Mouse (Mus musculus) midbrain, embryonic 12.5 days (tissue): ENCODE measurements at regions not wholly inside any gene's neighbourhood (a gene's known extent, or its start where the extent isn't known, plus 50 kb on each side); places are given as distances from the start of the nearest gene placed in this dataset.

Source experiments
- ATAC-seq: fragments of 200-750 bp; cut with Nextera tagmentation; 2 replicates; pipeline ENCODE4 v1.8.0; 2017; ENCODE audit warnings: low read depth, moderate TSS enrichment, moderate library complexity; ENCODE audit not compliant: low FRiP score
- H3K27ac ChIP-seq: fragments of 300-500 bp; sonication (generic); replicated peaks from 2 replicates; pipeline ENCODE4 v1.5.1; 2016; ENCODE audit warnings: mild to moderate bottlenecking
- H3K27me3 ChIP-seq: fragments of 300-500 bp; sonication (generic); 2 replicates; pipeline ENCODE4 v1.6.1; 2016; ENCODE audit warnings: mild to moderate bottlenecking
- H3K36me3 ChIP-seq: fragments of 300-500 bp; sonication (generic); 2 replicates; pipeline ENCODE4 v1.6.1; 2016
- H3K4me1 ChIP-seq: fragments of 300-500 bp; sonication (generic); 2 replicates; pipeline ENCODE4 v1.6.1; 2016
- H3K4me2 ChIP-seq: fragments of 300-500 bp; sonication (generic); replicated peaks from 2 replicates; pipeline ENCODE4 v1.6.1; 2016; ENCODE audit warnings: mild to moderate bottlenecking, moderate library complexity
- H3K4me3 ChIP-seq: fragments of 300-500 bp; sonication (generic); 2 replicates; pipeline ENCODE4 v1.5.1; 2016; ENCODE audit warnings: mild to moderate bottlenecking
- H3K9ac ChIP-seq: fragments of 300-500 bp; sonication (generic); replicated peaks from 2 replicates; pipeline ENCODE4 v1.6.1; 2016; ENCODE audit warnings: mild to moderate bottlenecking, moderate library complexity
- H3K9me3 ChIP-seq: fragments of 300-500 bp; sonication (generic); 2 replicates; pipeline ENCODE4 v1.6.1; 2016; ENCODE audit warnings: mild to moderate bottlenecking
- WGBS: fragments of 180-500 bp; shearing (Covaris S2); methylation state at CpG from one replicate; pipeline ENCODE4 v1.1.7; 2016; 5-methylcytosine and 5-hydroxymethylcytosine counted together

DNA sequence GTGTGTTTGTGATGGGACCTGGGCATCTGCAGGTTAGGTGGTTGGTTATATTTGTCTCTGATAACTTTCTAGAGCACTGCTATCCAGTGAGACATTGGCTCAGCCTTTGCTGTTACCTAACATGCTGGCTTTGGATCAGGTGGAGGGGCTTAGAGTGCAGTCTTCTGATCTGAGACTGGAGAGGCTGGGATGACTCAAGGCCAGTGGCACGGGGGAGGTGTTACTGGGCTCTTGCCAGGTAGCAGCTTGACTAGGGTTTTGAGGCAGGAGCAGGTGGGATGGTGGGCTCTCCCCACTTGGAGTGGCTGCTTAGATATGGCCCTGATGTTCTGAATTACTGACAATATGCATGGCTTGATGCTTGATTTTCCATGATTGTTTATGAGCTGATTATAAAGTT, 236.0 kb downstream of the Zfp704 start:
- Histone ChIP-seq H3K9me3 (no peaks in the 10 kb centered on the region), H3K9ac (no peak overlapping the region), H3K36me3 (no peaks in the 10 kb centered on the region), H3K4me1 (no peaks in the 10 kb centered on the region), H3K4me3 (no peak overlapping the region), H3K27me3 (no peaks in the 10 kb centered on the region), H3K4me2 (no peak overlapping the region), H3K27ac (no peak overlapping the region)
- ATAC-seq, result no peak
- 83% methylated on average over 1 of the region's 1 CpGs for WGBS

GRCm38 (mm10) chr3:9370096-9370495, 239.8 kb downstream of the Zfp704 start:
- no peaks in the 10 kb centered on the region for H3K9me3 ChIP-seq
- H3K27me3 ChIP-seq, result no peaks in the 10 kb centered on the region
- ATAC-seq, result no peak
- H3K4me1 ChIP-seq, result no peaks in the 10 kb centered on the region
- H3K9ac ChIP-seq, result no peak overlapping the region
- no peak overlapping the region for H3K4me3 ChIP-seq
- 81% methylated on average over 2 of the region's 2 CpGs for WGBS
- H3K27ac ChIP-seq, result no peak overlapping the region
- no peak overlapping the region for H3K4me2 ChIP-seq
- H3K36me3 ChIP-seq, result no peaks in the 10 kb centered on the region

- no peaks in the 10 kb centered on the region for H3K4me1 ChIP-seq
- no peaks in the 10 kb centered on the region for H3K27me3 ChIP-seq
- no peaks in the 10 kb centered on the region for H3K9me3 ChIP-seq
- no peak overlapping the region for H3K4me3 ChIP-seq
- no peak overlapping the region for H3K4me2 ChIP-seq
- H3K27ac ChIP-seq, result no peak overlapping the region
- 65% methylated on average over 9 of the region's 9 CpGs for WGBS
- no peak for ATAC-seq
- H3K9ac ChIP-seq, result no peak overlapping the region
- no peaks in the 10 kb centered on the region for H3K36me3 ChIP-seq
Observed at GRCm38 (mm10) chr3:9365791-9366190, 244.1 kb downstream of the Zfp704 start.

DNA sequence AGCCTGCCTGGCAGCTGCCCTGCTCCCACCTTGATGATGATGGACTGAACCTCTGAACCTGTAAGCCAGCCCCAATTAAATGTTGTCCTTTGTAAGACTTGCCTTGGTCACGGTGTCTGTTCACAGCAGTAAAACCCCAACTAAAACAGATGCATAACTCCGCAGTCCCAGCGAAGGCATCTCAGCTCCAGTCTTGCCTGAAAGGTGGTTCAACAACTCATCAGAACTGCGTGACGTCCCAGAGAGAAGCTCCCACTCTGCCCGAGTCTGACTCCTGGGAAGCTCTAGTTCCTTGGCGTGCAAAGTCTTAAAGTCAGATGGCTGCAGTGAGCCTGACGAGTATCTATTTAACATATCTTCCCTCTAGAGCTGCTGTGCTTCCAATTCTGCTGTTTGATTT, 250.7 kb downstream of the Zfp704 start:
- WGBS, result 92% methylated on average over 8 of the region's 8 CpGs
- H3K4me1 ChIP-seq, result 0 out of 2 replicates have a peak, but pooled peaks cover 2% of the 10 kb centered on the region
- H3K27me3 ChIP-seq, result no peaks in the 10 kb centered on the region
- ATAC-seq, result no peak
- no peak overlapping the region for H3K9ac ChIP-seq
- H3K36me3 ChIP-seq, result no peaks in the 10 kb centered on the region
- no peak overlapping the region for H3K4me3 ChIP-seq
- no peak overlapping the region for H3K4me2 ChIP-seq
- H3K27ac ChIP-seq, result no peak overlapping the region
- no peaks in the 10 kb centered on the region for H3K9me3 ChIP-seq

DNA sequence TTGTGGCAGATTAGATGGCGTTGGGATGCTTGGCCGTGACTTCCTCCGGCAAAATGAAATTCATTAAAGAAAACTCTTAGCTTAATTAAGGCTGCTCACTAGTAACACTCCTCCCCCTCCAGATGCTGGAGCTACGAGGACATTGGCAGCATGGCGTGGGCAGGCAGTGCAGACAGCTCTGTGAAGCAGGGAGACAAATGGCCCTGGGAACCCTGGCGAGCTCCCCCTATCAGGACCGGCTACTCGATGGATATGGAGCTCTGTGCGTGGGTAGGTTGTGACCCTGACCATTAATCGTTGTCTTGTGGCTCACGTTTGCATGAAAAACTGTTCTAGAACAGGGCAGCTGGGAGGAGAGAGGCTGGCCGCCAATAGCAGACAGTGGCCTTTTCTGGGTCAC, 251.8 kb downstream of the Zfp704 start:
- no peaks in the 10 kb centered on the region for H3K36me3 ChIP-seq

GRCm38 (mm10) chr3:9357639-9358038, 252.2 kb downstream of the Zfp704 start:
- Histone ChIP-seq H3K4me2 (no peak overlapping the region), H3K27ac (no peak overlapping the region)

More for the DNA sequence above, 251.8 kb downstream of the Zfp704 start:
- WGBS, result 80% methylated on average over 12 of the region's 12 CpGs
- Histone ChIP-seq H3K27ac (no peak overlapping the region), H3K9ac (no peak overlapping the region), H3K27me3 (0 out of 2 replicates have a peak, but pooled peaks cover 6% of the 10 kb centered on the region), H3K4me1 (0 out of 2 replicates have a peak, but pooled peaks cover 2% of the 10 kb centered on the region), H3K4me2 (no peak overlapping the region), H3K4me3 (no peak overlapping the region), H3K9me3 (no peaks in the 10 kb centered on the region)
- ATAC-seq, result no peak

DNA sequence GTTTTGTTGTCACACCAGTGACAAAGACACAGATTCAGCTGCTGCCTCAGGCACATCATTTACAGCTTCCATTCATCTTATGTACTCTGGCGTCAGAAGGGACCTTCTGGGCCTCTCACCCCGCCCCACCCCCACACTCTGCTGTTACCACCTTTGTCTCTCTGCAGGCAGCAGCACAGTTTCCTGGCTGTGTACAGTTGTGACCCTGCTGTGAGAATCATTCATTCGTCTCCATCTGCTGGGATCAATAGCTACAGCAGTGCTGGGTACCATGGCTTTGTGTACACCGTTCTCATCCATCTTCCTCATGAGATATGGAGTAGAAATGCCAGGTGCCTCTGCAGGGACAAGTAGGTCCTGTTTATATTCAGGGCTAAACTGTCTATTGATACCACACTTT, 254.0 kb downstream of the Zfp704 start:
- Histone ChIP-seq H3K36me3 (no peaks in the 10 kb centered on the region), H3K4me3 (no peak overlapping the region), H3K4me1 (0 out of 2 replicates have a peak, but pooled peaks cover 2% of the 10 kb centered on the region), H3K27ac (no peak overlapping the region), H3K9ac (no peak overlapping the region), H3K4me2 (no peak overlapping the region), H3K9me3 (no peaks in the 10 kb centered on the region), H3K27me3 (0 out of 2 replicates have a peak, but pooled peaks cover 6% of the 10 kb centered on the region)
- ATAC-seq, result 0 out of 2 replicates have a peak, but pooled peaks have one; percentile 12
- WGBS, result 59% methylated on average over 4 of the region's 4 CpGs

More at GRCm38 (mm10) chr3:9357639-9358038, 252.2 kb downstream of the Zfp704 start:
- 93% methylated on average over 2 of the region's 2 CpGs for WGBS
- Histone ChIP-seq H3K27me3 (0 out of 2 replicates have a peak, but pooled peaks cover 6% of the 10 kb centered on the region), H3K9me3 (no peaks in the 10 kb centered on the region), H3K36me3 (no peaks in the 10 kb centered on the region), H3K4me1 (0 out of 2 replicates have a peak, but pooled peaks cover 2% of the 10 kb centered on the region), H3K9ac (no peak overlapping the region), H3K4me3 (no peak overlapping the region)
- ATAC-seq, result no peak

- Histone ChIP-seq H3K4me2 (no peak overlapping the region), H3K27me3 (0 out of 2 replicates have a peak, but pooled peaks cover 6% of the 10 kb centered on the region), H3K9ac (no peak overlapping the region), H3K4me1 (0 out of 2 replicates have a peak, but pooled peaks cover 2% of the 10 kb centered on the region), H3K4me3 (no peak overlapping the region), H3K27ac (no peak overlapping the region), H3K9me3 (no peaks in the 10 kb centered on the region), H3K36me3 (no peaks in the 10 kb centered on the region)
- ATAC-seq, result no peak
- WGBS, result 91% methylated on average over 11 of the region's 11 CpGs
Observed at GRCm38 (mm10) chr3:9354756-9355155, 255.1 kb downstream of the Zfp704 start.

- 39% methylated on average over 7 of the region's 7 CpGs for WGBS
- H3K4me3 ChIP-seq, result no peak overlapping the region
- H3K4me2 ChIP-seq, result no peak overlapping the region
Observed at GRCm38 (mm10) chr3:9352251-9352650, 257.6 kb downstream of the Zfp704 start.

GRCm38 (mm10) chr3:9349822-9350221, 260.1 kb downstream of the Zfp704 start:
- peaks cover 17% of the 10 kb centered on the region for H3K4me1 ChIP-seq
- H3K4me2 ChIP-seq, result no peak overlapping the region

More at GRCm38 (mm10) chr3:9352251-9352650, 257.6 kb downstream of the Zfp704 start:
- Histone ChIP-seq H3K36me3 (no peaks in the 10 kb centered on the region), H3K4me1 (peaks cover 9% of the 10 kb centered on the region), H3K9ac (no peak overlapping the region), H3K27me3 (peaks cover 18% of the 10 kb centered on the region), H3K27ac (no peak overlapping the region), H3K9me3 (no peaks in the 10 kb centered on the region)
- no peak for ATAC-seq

GRCm38 (mm10) chr3:9347446-9347860, 262.4 kb downstream of the Zfp704 start:
- Histone ChIP-seq H3K27ac (0 out of 2 replicates have a peak overlapping the region, but pooled peaks have one; percentile 3), H3K4me1 (peaks cover 23% of the 10 kb centered on the region), H3K4me3 (peak overlapping the region; percentile 53), H3K27me3 (peaks cover 31% of the 10 kb centered on the region), H3K4me2 (peak overlapping the region; percentile 94), H3K36me3 (no peaks in the 10 kb centered on the region), H3K9ac (peak overlapping the region; percentile 62), H3K9me3 (no peaks in the 10 kb centered on the region)
- ATAC-seq, result peak; percentile 85
- under 1% methylated on average over 15 of the region's 15 CpGs for WGBS

More at GRCm38 (mm10) chr3:9349822-9350221, 260.1 kb downstream of the Zfp704 start:
- peaks cover 30% of the 10 kb centered on the region for H3K27me3 ChIP-seq
- no peak for ATAC-seq
- no peak overlapping the region for H3K4me3 ChIP-seq
- H3K9me3 ChIP-seq, result no peaks in the 10 kb centered on the region
- H3K36me3 ChIP-seq, result no peaks in the 10 kb centered on the region
- 87% methylated on average over 4 of the region's 4 CpGs for WGBS
- no peak overlapping the region for H3K27ac ChIP-seq
- H3K9ac ChIP-seq, result no peak overlapping the region

GRCm38 (mm10) chr3:9346857-9347445, 262.9 kb downstream of the Zfp704 start:
- peak; percentile 84 for ATAC-seq
- Histone ChIP-seq H3K4me3 (peak overlapping the region; percentile 53), H3K4me1 (peaks cover 23% of the 10 kb centered on the region), H3K9me3 (no peaks in the 10 kb centered on the region), H3K27me3 (peaks cover 31% of the 10 kb centered on the region), H3K4me2 (peak overlapping the region; percentile 94), H3K9ac (peak overlapping the region; percentile 62), H3K36me3 (no peaks in the 10 kb centered on the region), H3K27ac (0 out of 2 replicates have a peak overlapping the region, but pooled peaks have one; percentile 3)
- WGBS, result 1% methylated on average over 21 of the region's 27 CpGs
